Mouse (Mus musculus) liver, postnatal 0 days (tissue): ENCODE results near the gene Zfand5.

Experiments used
- CTCF ChIP-seq: sonication (generic); IDR thresholded peaks from 2 replicates; pipeline ENCODE4 v1.5.1; 2016; ENCODE audit warnings: antibody characterized with exemption, low read depth
- EP300 ChIP-seq: IDR thresholded peaks from 2 replicates; pipeline ENCODE4 v1.6.1; 2016; ENCODE audit warnings: antibody characterized with exemption, low read depth, mild to moderate bottlenecking

DNA sequence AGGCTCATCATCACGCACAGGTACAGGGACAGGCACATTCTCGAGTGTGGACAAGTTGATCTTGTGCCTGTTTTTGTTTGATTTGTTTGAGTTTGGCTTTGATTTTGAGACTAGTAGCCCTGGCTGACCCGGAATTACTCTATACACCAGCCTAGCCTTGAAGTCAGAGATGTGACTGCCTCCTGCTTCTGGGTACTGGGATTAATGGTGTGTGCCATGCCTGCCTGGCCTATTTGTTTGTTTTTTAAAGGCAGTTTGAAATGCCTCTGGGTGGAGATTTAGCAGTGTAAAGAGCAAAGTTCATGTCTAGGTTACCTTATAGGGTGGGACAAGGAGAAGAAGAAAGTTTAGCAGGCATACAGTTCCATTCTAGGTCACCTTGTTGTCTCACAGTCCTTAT lies 43.6 kb downstream of the Zfand5 start:
- TF ChIP-seq CTCF = no peak
- no peak for TF ChIP-seq EP300
